Mouse (Mus musculus) testis, adult 2 months (tissue): ENCODE data around the gene Kalrn. TPM values are rescaled to one million over a fixed set of nuclear protein-coding genes. Genes with fewer than 3 reads are reported as not detected.

Experiments
- H3K27ac ChIP-seq: fragments of 200-500 bp; 2 replicates; pipeline ENCODE4 v1.5.1; 2012; ENCODE audit warnings: low read depth, low read length; ENCODE audit not compliant: control insufficient read depth, insufficient read depth
- H3K27me3 ChIP-seq: fragments of 200-500 bp; 2 replicates; pipeline ENCODE4 v1.6.1; 2012; ENCODE audit warnings: mild to moderate bottlenecking, low read length, moderate library complexity; ENCODE audit not compliant: control insufficient read depth, insufficient read depth
- H3K36me3 ChIP-seq: fragments of 200-500 bp; 2 replicates; pipeline ENCODE4 v1.6.1; 2012; ENCODE audit warnings: mild to moderate bottlenecking, low read length; ENCODE audit not compliant: control insufficient read depth, insufficient read depth
- H3K4me1 ChIP-seq: fragments of 200-500 bp; 2 replicates; pipeline ENCODE4 v1.6.1; 2012; ENCODE audit warnings: low read length; ENCODE audit not compliant: control insufficient read depth, insufficient read depth
- H3K4me3 ChIP-seq: fragments of 200-500 bp; 2 replicates; pipeline ENCODE4 v1.5.1; 2012; ENCODE audit warnings: low read depth, mild to moderate bottlenecking, low read length, moderate library complexity, mixed read lengths; ENCODE audit not compliant: control insufficient read depth
- CTCF ChIP-seq: fragments of 200-500 bp; IDR thresholded peaks from 2 replicates; pipeline ENCODE4 v1.5.1; 2012; ENCODE audit warnings: low read depth, mild to moderate bottlenecking, inconsistent platforms, low read length, moderate library complexity; ENCODE audit not compliant: control insufficient read depth, insufficient read depth, insufficient replicate concordance
- POLR2A ChIP-seq: fragments of 200-500 bp; IDR thresholded peaks from 2 replicates; pipeline ENCODE4 v1.6.1; 2012; ENCODE audit warnings: low read depth, mild to moderate bottlenecking, inconsistent platforms, low read length, moderate library complexity; ENCODE audit not compliant: control insufficient read depth
- polyA plus RNA-seq: library from polyadenylated mRNA; depleted of rRNA; stranded (reverse); fragments of >200 nt; gene quantifications from 2 replicates; pipeline ENCODE4 v1.2.3, GENCODE M21; 2012

Gene Kalrn
- polyA plus RNA-seq, 1 experiment, result 5.7 TPM

DNA sequence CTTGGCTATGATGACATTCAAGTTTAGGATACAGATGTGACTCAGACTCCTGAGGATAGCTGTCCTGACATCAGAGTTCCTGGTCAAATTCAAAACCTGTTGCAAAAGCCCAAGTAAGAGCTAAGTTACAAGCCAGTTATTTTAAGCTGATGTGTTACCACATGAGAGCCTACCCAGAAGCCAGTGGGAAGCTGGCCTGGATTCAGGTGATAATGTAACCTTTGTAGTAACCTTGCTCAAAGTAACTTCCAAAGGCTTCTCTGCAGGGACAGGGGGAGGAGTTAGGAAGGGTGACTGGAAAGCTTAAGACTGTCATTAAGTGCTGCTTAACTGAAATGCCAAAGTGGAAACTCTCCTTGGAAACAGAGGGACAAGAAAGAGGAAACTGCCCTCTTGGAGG lies 506.4 kb downstream of the Kalrn start:
- Histone ChIP-seq H3K4me1 (no peaks in the 10 kb centered on the region), H3K36me3 (no peaks in the 10 kb centered on the region), H3K27ac (no peak overlapping the region), H3K4me3 (no peak overlapping the region), H3K27me3 (no peaks in the 10 kb centered on the region)
- TF ChIP-seq POLR2A (no peak), CTCF (no peak)

DNA sequence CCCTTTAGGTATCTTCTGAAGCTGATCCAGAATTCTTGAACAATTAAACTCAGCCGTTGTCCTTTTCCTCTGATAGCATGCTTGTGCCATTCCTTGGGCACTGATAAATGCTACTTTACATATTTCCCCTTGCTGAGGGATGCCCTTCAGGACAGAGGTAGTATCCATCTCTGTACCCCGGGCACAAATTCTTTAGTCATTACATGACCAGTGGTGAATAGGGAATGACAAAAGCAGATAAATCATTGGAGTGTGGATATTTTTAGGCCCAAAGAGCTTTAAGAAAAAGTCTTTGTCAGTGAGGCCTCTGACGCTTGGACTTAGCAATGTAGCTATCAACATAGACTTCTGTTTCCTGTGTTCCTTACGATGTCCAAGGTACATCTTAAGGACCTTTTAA lies 507.0 kb downstream of the Kalrn start:
- Histone ChIP-seq H3K27ac (no peak overlapping the region), H3K27me3 (no peaks in the 10 kb centered on the region), H3K4me3 (no peak overlapping the region)

DNA sequence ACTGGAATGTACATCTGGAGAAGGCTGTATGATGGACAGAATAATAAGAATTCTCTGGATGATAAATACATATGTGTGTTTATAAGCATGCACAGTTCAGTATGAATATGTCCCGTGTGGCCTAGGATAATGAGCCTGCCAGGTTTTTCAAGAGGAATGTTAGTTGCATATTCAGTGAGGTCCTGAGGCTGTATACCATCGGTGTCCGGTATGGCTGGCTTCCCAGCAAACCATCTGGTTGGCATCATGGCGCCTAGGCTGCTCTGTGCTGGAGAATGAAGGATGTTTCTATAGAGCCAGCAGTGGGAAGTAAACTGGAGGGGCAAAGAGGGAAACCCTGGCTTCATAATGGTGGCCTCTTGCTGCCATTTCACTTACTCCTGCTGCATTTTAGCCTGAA lies 510.0 kb downstream of the Kalrn start:
- Histone ChIP-seq H3K4me3 (no peak overlapping the region), H3K36me3 (no peaks in the 10 kb centered on the region), H3K27me3 (no peaks in the 10 kb centered on the region), H3K27ac (no peak overlapping the region), H3K4me1 (no peaks in the 10 kb centered on the region)
- TF ChIP-seq CTCF, result no peak
- no peak for TF ChIP-seq POLR2A

More for the DNA sequence above, 507.0 kb downstream of the Kalrn start:
- Histone ChIP-seq H3K36me3 (no peaks in the 10 kb centered on the region), H3K4me1 (no peaks in the 10 kb centered on the region)
- TF ChIP-seq POLR2A (no peak), CTCF (no peak)

DNA sequence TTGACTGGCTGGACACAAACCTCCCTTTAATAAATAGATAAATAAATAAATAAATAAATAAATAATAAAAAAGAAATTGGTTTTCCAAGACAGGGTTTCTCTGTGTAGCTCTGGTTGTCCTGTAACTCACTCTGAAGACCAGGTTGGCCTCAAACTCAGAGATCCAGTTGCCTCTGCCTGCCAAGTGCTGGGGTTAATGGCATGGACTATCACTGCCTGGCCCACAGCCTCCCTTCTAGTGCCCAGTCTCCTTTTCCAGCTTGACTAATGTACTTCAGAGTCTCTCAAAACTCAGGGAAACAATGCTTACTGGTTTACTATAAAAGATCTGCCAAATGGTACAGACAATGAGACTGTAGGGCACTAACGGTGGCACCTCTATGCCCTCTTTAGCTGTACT lies 511.7 kb downstream of the Kalrn start:
- TF ChIP-seq POLR2A (no peak), CTCF (no peak)
- no peaks in the 10 kb centered on the region for H3K4me1 ChIP-seq
- no peak overlapping the region for H3K4me3 ChIP-seq
- no peaks in the 10 kb centered on the region for H3K27me3 ChIP-seq
- H3K36me3 ChIP-seq, result no peaks in the 10 kb centered on the region
- H3K27ac ChIP-seq, result no peak overlapping the region

DNA sequence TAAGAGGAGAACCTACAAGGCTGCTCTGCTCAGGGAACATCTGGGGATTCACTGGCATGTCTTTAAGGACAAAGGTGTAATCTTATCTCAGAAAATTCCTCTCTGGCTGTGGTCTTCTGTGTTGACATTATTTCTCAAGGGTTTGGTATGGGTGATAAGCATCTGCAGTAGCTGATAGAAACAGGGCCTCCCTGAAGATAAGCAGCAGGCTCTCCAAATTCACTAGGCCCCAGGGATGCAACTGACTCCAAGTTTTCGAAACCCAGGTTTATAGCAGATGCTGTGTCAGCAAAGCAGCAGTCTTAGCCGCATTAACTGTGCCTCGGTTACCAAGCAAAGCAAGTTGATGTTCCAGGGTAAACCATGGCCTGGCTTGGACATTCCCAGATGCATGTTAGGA lies 514.7 kb downstream of the Kalrn start:
- H3K27ac ChIP-seq, result no peak overlapping the region
- no peak for TF ChIP-seq CTCF
- no peak for TF ChIP-seq POLR2A
- no peaks in the 10 kb centered on the region for H3K36me3 ChIP-seq
- H3K4me3 ChIP-seq, result no peak overlapping the region
- H3K4me1 ChIP-seq, result no peaks in the 10 kb centered on the region
- no peaks in the 10 kb centered on the region for H3K27me3 ChIP-seq

DNA sequence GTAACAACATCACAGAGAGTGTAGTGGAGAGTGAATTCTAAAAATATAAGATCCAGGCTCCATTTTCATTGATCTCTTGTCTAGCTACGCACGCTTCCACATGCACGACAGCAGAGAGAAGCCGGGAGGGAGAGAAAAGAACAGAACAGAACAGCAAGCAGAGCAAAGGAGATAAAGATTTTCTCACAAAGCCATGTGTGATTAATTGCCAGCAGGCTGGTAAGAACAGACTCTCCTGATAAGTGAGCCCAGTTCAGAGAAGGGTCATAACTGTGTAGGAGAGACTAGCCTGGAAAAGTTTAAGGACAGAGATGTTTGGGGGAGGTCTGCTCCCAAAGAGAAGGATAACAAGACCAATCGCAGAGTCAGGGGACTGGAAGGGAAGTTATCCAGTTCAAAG lies 515.9 kb downstream of the Kalrn start:
- Histone ChIP-seq H3K4me1 (no peaks in the 10 kb centered on the region), H3K36me3 (no peaks in the 10 kb centered on the region), H3K27ac (peak overlapping the region; percentile 15; the same call in 1 of the 2 replicates), H3K4me3 (no peak overlapping the region), H3K27me3 (no peaks in the 10 kb centered on the region)
- TF ChIP-seq CTCF, result no peak
- no peak for TF ChIP-seq POLR2A

DNA sequence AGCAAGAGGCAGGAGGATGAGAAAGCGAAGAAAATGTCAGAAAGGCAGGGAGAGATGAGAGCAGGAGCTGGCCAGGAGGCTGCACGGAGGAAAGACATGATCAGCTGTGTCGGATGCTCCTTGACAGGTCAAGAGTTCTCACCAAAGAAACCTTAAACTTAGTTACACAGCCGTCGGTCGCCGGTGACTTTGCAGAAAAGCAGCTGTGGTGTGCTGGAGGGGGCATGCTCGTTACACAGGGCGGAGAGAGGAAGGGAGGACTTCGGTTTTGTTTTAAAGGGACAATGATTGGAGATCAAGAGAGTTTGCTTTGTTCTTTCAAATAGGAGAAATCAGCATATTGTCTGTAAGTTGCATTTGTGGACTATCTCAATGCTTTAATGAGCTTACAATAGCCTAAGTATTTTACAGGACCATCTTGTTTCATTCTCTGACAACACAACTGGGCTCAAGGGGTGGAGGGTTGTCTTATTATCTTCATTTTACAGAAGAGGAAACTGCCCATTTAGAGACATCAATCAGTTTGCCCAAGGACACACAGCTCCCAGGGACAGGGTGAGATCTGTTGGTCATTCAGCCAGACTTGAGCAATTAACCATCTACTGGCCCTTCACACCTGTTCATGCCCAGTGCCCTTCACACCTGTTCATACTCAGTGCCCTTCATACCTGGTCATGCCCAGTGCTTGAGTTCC lies 516.8 kb downstream of the Kalrn start:
- TF ChIP-seq POLR2A (no peak), CTCF (no peak)
- Histone ChIP-seq H3K27me3 (no peaks in the 10 kb centered on the region), H3K4me3 (no peak overlapping the region), H3K4me1 (no peaks in the 10 kb centered on the region), H3K36me3 (no peaks in the 10 kb centered on the region), H3K27ac (no peak overlapping the region)
